Mouse (Mus musculus) cerebellum, postnatal 14 days (tissue): ENCODE measurements around the gene Inpp5k.
"Not testable (repeated sequence)": the region's sequence is repeated elsewhere in the genome, so short reads cannot be mapped to it uniquely, and the experiment has no call there.

Experiments used
- DNase-seq, 2 experiments: peaks; one replicate each; pipeline ENCODE4 v3.0.0; 2021; ENCODE audit warnings: mixed read lengths in 2 of 2

Gene Inpp5k

DNA sequence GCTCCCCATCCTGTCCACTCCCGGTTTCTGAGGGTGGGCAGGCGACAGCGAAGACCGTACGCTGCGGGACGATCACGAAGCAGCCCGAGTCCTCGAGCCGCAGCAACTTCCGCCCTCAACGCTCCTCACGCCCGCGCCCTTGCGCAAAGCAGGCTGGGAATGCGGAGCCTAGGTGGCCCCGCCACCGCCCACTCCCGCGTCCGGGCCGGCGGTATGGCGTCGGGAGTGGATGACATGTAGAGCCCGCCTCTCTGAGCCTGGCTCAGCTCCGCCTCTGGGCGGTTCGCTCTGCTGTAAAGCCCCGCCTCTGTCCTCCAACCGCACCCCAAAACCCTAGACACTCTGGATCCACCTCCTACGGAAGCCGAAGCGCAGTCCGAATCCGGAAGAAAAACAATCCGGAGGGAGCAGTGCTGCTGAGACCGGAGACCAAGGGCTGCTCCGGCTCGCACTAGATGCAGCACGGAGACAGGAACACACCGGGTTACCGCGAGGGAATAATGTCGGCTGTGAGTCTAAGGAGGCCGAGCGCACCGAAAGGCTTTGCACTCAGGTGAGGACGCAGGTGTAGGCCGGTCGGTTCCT, at the start of gene Inpp5k:
Inpp5k (plus strand) TSS at position 344 of the 585 bp plus-strand sequence.
- peak; percentile 94 to 96 for DNase-seq

DNA sequence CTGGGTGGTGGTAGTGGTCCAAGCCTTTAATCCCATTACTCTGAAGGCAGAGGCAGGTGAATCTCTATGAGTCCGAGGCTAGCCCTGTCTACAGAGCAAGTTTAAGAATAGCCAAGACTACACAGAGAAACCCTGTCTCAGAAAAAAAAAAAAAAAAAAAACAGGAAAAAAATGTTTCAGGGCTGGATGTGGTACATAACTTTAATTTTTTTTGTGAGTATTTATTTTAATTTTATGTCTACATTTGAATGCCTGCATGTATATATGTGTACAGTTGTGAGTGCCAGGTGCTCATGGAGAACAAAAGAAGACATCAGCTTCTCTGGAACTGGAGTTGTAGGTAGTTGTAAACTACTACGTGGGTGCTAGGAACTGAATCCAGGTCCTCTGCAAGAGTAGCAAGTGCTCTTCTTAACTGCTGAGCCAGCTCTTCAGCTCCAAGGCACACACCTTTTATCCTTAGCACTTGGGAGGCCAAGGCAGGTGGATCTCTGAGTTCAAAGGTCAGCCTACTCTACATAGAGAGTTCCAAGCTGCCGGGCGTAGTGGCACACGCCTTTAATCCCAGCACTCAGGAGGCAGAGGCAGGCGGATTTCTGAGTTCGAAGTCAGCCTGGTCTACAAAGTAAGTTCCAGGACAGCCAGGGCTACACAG, 49.2 kb upstream of the Inpp5k start:
- no peak for DNase-seq

DNA sequence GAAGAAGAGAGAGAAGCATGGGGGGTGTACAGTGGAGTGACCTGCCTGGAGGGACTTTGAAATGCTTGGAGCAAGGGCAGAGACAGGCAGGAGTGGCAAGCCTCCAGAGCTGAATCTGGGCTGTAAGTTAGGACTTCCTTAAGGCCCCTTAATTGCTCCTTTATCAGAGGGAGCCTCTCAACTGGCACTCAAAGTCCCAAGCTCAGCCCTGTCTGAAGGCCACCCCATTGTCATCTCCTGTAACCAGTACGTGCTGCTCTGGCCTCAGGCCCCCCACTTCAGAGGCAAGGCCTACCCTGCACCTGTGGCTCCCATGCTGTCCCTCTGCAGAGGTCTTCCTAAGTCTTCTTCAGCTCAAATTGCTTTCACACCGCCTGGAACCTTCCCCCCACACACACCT, 47.3 kb upstream of the Inpp5k start:
- no peak for DNase-seq

DNA sequence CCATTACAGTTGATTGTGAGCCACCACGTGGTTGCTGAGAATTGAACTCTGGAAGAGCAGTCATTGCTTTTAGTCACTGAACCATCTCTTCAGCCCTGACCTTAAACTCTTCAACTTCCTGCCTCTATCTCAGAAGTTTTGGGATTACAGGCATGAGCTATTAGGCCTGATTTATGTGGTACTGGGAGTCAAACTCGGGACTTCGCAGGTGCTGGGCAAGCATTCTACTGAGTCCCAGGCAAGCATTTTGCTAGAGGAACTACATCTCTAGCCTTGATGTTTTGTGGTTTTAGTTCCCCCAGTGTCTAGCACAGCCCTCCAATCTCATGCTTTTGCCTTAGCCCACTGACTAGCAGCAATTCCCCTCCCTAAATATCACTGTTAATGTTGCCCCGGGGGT, 45.7 kb upstream of the Inpp5k start:
- no peak for DNase-seq

DNA sequence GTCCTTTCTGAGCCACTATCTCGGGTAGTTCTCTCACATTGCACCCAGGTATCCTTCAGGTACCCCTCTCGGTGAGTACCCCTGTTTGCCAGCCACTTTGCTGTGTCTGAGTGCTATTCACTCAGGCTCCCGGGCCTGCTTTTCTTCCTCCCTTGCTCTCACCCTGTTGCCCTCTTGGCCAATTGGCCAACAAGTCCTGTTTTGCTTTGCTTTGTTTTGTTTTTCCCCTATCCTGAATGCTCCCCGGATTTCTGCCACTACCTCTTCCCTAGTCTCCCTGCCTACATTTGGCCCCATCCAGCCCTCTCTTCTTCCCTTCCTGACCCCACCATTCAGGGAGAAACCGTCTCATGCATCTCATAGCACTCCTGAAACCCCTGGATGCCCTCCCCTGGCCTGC, 44.8 kb upstream of the Inpp5k start:
- no peak for DNase-seq

DNA sequence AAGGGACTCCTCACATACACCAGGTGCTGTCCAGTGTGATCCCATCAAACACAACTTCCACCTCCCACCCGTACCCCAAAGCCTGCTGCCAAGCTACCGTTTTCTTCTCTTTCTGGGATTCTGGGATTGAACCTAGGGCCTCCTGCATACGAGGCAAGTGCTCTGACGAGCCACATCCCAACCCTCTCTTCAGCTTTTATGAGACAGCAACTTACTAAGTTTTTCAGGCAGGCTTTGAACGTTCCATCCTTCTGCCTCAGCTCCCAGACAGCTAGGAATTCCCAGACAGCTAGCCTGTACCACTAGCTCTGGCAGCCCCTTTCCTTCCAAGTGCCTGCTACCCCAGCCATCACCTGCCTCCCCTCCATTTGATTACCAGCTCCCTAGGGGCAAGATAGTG, 43.8 kb upstream of the Inpp5k start:
- DNase-seq = no peak

DNA sequence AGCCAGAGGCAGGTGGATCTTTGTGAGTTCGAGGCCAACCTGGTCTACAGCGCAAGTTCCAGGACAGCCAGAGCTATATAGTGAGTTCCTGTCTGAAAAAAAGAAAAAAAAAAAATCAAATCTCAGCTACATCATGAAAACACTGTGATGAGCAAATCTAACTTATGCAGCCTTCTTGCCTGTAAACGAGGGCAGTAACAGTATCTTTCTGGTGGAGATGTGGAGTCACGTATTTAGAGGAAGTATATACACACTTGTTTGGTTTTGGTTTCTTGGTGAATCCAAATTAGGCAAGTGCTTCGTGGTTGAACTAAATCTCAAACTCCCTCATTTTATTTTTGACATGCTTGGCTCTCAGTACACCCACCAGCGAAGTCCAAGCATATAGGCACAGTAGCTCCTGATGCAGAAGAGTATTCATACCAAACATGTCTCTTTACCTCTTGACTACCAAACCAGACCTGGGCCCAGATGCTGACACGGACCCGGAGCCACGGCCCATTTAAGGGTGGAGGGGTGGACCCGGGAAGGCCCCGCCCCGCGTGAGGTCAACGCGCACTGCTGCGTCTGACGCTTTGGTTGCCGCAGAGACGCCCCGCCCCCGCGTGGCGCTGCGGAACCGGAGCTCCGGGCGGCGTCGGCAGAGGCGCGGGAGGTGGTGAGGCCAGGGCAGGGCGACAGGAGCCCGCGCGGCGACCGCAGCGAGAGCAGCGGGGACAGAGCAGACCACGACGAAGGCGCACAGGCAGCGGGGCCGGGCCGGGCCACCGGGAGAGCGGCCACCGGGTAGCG, 43.1 kb upstream of the Inpp5k start, which contains the start of gene Pitpna:
Pitpna (plus strand) TSS at position 605 of the 792 bp plus-strand sequence.
- DNase-seq = peak; percentile 96 to 97

DNA sequence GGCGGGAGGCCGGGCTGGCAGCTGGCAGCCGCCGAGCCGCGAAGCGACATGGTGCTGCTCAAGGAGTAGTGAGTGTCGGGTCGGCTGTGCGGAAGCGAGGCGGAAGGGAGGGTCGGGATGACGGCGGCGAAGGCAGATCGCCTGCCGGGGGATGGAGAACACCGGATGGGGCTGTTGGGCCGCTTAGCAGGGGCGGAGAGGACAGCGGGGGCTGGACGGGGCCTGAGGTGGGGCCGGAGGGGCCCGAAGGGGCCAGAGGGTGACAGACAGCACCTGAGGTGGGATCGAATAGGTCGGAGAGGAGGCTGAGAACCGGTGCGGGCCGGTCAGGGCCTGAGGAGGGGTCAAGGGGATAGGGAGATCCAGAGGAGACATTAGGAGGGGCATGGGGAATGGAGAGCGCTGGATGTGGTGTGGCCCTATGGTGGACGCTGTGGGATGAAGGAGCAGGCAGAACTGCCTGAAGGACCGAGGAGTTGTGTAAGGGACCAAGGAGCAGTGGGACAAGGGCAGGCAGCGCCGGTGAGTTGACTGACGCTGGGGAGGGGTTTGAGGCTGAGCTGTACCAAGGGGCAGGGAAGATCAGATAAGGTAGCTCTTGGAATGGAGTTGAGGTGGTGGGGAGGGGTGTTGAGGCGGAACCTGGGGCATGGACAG, 42.4 kb upstream of the Inpp5k start:
- DNase-seq = no peak

DNA sequence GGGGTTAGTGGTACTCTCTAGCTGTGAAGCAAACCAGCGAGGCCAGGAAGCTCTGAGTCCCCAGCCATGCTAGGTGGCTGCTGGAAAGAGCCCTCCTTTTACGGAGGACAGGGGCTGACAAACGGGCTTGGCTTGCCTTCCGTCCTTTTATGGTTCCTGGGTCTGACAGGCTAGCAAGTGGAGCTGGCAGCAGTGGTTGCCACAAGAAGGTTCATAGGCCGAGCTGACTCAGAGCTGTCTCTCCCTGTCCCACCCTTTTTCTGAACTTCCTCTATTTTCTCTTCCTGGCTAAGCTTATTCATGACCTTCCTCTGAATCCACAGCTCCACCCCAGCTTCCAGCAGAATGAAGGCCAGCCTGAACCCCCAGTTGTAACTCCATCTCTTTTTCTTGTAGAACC, 38.2 kb upstream of the Inpp5k start:
- DNase-seq = no peak

DNA sequence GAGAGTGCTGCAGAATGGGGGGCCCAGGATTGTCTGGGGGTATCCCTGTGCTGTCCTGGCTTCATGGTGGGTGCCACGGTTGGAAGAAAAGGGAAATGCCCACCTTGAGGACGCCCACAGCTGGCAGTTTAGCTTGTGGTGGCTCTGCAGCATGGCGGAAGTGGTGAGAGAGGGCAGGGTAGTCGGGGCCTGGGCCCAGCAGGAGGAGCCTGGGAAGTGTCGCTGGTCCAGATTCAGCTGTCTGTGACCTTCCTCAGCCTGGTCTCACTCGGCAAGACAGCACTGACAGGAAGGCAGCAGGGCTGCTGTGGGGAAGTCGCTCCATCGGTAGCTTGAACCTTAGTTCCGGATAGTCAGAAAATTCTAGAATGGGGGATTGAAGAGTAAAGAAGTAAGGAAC, 36.4 kb upstream of the Inpp5k start:
- DNase-seq = no peak

DNA sequence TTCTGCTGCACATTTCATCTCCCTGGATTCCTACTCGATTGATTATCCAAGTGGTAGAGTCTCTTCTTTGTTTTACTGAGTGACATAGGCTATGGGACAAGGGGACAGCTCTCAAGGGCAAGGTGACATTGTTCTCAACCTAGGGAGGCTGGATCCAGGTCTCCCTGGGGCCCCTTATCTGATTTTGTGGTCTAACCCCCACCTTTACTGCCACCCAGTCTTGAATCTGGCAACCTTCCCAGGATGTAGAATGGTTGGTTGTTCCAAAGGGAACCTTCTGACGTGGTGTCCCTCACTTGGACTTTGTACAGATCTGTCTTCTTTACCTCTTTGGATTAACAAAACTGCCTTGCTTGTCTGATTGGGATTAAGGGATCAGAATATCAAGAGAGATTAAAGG, 35.4 kb upstream of the Inpp5k start:
- DNase-seq = no peak

DNA sequence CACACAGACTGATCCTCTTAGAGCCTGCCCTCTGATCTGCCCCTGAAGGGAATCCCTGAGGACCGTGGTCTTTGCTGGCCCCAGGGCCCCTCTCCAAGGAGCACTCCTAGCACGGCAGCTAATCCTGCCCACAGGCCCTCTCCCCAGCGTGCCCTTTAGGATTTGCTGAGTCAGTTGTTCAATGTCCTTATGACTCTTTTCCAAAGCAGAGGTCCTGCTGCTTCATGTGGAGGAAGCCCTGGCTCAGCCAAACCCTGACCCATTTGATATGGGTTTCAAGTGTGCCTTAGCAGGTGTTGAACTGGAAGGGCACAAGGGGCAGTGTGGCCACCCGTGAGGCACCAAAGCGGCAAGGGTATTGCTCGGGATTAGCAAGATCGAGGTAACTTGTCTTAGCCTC, 35.0 kb upstream of the Inpp5k start:
- no peak for DNase-seq

DNA sequence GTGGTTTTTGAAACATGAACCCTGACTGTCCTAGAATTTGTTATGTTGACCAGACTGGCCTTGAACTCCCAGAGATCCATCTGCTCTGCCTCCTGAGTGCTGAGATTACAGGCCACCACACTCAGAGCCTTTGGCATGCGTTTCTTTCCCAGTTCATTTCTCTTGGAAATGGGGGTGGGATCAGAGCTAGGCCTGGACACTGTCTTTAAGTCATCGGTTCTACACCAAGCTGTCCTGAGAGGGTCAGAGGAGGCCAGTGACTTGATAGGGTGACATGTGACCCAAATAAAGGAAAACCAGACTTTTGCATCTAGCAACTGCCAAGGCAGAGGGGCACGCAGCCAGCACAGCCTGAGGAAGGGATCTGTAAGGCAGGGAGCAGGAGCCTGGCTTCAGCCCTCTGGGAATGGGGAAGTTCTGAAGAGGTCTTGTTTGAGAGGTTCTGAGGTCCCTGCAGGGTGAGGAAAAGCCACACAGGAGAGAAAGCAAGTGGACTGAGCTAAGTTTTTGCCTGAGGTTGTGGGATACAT, 34.0 kb upstream of the Inpp5k start:
- DNase-seq = peak; percentile 54 to 58

DNA sequence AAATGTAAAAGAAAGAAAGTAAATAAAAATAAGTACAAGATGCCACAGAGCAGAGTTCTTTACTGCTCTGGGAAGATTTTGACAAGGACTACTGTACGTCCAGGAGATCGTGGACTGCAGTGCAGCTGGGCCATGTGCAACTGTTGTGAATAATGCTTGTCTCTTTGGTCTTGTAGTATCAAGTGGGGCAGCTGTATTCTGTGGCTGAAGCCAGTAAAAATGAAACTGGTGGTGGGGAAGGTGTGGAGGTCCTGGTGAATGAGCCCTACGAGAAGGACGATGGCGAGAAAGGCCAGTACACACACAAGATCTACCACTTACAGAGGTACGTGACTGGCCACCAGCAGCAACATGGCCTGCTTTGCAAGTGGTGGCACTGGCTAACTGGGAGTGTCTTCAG, 32.8 kb upstream of the Inpp5k start:
- no peak for DNase-seq

DNA sequence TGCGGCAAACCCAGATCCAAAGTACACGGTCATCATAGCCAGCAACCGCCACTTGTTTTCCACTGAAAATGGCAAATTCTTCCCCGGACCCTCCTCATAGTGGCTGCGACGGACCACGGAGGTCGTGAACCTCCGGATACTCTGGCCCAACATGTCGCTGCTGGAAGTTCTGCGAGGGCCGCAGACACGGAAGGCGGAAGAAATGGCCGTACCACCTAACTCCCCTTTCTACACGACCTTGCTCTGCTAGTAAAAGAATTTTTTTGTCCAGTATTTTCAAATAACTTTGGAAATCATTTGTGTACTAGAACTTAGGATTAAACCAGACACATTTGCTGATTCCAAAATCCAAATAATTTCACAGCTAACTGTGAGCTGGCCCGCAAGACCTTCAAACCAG, 31.0 kb upstream of the Inpp5k start:
- DNase-seq = not testable (repeated sequence)

DNA sequence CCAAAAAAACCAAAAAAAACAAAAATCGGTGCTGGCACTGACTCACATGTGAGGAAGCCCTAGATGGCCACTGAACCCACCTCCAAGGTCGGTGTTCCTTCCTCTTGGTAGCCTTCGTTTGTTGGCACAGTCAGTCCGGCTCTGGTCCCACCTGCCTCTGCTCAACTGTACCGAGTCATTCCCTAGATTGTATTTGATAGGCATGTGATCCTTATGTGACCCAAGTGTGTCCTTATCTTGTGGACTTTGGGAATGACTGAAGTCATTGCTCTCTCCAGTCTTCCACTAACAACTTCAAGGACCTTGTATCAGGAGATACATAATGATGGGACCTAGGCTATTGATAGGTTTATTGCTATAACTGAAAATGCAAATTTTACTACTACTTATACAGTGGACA, 26.0 kb upstream of the Inpp5k start:
- DNase-seq = no peak

DNA sequence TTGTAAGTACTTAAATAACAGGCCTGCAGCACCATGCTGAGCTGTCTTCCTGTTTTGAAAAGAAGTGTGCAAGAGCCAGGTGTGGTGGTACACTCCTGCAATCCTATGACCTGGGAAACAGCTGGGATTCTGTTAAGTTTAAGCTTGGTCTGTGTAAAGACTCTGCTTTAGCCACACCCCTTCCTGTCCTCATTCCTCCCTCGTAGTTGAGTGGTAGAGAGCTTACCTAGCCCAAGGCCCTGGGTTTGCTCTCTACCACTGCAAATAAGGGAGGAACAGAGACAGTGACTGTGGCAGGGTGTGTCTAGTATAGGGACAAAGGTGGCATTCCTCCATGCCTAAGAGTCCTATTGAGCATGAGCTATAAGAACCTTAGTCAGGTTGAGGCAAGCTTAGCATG, 25.5 kb upstream of the Inpp5k start:
- DNase-seq = no peak

DNA sequence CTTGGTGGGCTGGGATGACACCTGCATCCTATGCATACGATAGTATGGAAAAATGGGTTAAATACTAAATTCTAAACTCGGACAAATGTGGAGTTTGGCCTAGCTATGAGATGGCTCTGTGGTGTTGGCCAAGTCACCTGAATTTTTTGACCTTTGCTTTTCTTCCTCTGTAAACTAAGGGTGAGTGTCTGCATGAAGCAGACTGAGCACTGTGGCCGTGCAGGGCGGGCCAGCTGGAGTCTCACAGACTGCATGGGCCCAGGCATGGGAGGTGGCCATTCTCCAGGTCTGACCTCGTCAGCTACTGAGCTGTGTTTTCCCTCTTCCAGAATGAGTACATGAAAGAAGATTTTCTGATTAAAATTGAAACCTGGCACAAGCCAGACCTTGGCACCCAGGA, 22.0 kb upstream of the Inpp5k start:
- DNase-seq = no peak

DNA sequence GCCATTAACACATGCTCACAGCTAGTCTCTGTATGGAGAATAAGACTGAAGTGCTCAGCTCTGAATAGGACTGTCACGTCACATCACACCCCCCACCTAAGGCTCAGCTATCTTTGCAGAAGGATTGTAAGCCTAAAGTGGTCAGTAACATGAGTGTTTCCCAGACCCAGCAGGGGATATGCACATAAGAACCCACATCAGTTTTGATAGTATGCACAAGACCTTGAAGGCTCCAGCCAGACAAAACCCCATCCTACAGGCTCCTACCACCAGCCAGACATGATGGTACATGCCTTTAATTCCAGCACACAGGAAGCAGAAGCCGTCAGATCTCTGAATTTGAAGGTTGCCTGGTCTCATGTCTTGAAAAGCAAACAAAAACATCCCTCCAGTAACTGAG, 20.8 kb upstream of the Inpp5k start:
- no peak for DNase-seq

DNA sequence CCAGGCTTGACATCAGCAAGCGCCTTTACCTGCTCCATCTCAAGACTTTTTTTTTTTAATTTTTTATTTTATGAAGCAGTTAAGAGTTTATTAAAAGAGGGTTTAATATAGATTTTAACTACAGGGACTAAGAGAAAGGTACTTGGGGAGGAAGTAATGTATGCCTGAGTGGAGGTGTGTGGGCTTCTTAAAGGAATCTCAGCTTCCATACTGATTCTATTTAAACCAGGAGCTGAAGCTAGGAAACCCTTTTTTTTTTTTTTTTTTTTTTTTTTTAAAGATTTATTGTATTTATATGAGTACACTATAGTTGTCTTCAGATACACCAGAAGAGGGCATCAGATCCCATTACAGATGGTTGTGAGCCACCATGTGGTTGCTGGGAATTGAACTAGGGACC, 16.0 kb upstream of the Inpp5k start:
- DNase-seq = no peak

DNA sequence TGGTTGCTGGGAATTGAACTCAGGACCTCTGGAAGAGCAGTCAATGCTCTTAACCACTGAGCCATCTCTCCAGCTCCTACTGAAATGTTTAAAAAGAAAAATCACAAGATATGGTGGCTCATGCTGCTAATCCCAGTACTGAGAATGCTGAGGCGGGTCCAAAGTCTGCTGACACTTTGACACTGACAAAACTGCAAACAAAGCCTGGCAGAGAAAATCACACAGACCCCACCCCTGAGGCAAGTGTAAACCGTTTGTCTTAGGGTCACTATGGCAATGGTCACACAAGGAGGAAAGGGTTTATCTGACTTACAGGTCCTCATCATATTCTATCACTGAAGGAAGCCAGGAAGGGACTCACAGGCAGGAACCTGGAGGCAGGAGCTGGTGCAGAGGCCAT, 15.2 kb upstream of the Inpp5k start:
- DNase-seq = no peak

DNA sequence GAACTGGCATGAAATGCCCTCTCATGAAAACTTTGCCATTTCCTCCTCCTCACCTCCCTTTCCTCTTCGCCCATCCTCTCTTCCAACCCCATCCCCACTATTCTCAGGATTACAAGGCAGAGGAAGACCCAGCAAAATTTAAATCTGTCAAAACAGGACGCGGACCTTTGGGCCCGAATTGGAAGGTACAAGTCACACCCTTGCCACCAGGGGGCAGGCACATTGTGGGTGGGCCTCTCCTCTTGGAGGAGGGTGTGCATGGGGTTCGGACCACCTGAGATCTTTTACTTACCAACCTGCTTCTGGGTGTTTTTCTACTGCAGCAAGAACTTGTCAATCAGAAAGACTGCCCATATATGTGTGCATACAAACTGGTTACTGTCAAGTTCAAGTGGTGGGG, 11.7 kb upstream of the Inpp5k start:
- DNase-seq = peak in 1 of 2 experiments; percentile 38

DNA sequence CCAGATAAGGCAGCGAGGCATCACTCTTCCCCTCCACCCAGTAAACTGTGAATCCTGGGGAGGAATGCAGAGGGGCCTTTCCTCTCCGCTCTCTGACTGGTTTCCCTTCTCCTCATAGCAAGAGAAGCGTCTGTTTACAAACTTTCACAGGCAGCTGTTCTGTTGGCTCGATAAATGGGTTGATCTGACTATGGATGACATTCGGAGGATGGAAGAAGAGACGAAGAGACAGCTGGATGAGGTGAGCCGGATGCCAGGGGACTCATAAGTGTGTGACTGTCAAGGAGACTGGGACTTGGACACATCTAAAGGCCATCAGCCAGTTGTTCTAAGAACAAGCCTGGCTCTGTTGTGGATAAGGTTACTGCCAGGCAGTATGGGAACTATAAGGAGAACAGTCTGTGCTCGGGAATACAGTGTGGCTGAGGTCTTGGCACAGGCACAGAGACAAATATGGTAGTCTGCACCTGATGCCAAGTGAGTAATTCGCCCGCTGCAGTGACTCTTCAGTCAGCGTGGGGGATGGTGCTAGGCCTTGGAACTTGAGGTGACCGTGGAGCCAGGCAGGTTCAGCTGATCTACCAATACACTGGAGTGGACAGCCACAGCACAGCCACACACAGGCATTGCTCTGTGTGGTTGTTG, 10.5 kb upstream of the Inpp5k start:
- peak; percentile 63 to 71 for DNase-seq
